Mouse (Mus musculus) bone marrow macrophage, adult 2 months (primary cell): Measurements from ENCODE around the gene Gm26661. TPM values are rescaled to one million over a fixed set of nuclear protein-coding genes. Genes with fewer than 3 reads are reported as not detected.

Experiments
- H3K27ac ChIP-seq: 2 replicates; pipeline ENCODE4 v1.5.1; 2012; ENCODE audit warnings: low read depth, low read length; ENCODE audit not compliant: insufficient read depth
- H3K4me1 ChIP-seq: 2 replicates; pipeline ENCODE4 v1.6.1; 2012; ENCODE audit warnings: low read length; ENCODE audit not compliant: control insufficient read depth, insufficient read depth
- H3K4me3 ChIP-seq: 2 replicates; pipeline ENCODE4 v1.5.1; 2012; ENCODE audit warnings: mild to moderate bottlenecking, low read length, moderate library complexity; ENCODE audit not compliant: insufficient read depth
- CTCF ChIP-seq: IDR thresholded peaks from 2 replicates; pipeline ENCODE4 v1.5.1; 2012; ENCODE audit warnings: low read depth, mild to moderate bottlenecking, low read length, moderate library complexity
- POLR2A ChIP-seq: IDR thresholded peaks from 2 replicates; pipeline ENCODE4 v1.6.1; 2012; ENCODE audit warnings: mild to moderate bottlenecking, low read depth, low read length, borderline replicate concordance
- polyA plus RNA-seq: library from polyadenylated mRNA; stranded (reverse); fragments of >200 nt; gene quantifications from 2 replicates; pipeline ENCODE4 v1.2.4, GENCODE M21; 2012; ENCODE audit not compliant: missing spikeins, insufficient read depth, insufficient read length

The Gm26661 gene
- not detected in 2 replicates for polyA plus RNA-seq

- Histone ChIP-seq H3K4me3 (peak within 1 kb of the TSS; percentile 23), H3K27ac (no peak within 1 kb of the TSS), H3K4me1 (peaks cover 10% of the 10 kb centered on the region)
- TF ChIP-seq CTCF: no peak
- TF ChIP-seq POLR2A: no peak
Measured at GRCm38 (mm10) chr14:7791532-7792159, at the start of gene Gm26661. Gene Gm26661 (plus strand): TSS chr14:7791587.

DNA sequence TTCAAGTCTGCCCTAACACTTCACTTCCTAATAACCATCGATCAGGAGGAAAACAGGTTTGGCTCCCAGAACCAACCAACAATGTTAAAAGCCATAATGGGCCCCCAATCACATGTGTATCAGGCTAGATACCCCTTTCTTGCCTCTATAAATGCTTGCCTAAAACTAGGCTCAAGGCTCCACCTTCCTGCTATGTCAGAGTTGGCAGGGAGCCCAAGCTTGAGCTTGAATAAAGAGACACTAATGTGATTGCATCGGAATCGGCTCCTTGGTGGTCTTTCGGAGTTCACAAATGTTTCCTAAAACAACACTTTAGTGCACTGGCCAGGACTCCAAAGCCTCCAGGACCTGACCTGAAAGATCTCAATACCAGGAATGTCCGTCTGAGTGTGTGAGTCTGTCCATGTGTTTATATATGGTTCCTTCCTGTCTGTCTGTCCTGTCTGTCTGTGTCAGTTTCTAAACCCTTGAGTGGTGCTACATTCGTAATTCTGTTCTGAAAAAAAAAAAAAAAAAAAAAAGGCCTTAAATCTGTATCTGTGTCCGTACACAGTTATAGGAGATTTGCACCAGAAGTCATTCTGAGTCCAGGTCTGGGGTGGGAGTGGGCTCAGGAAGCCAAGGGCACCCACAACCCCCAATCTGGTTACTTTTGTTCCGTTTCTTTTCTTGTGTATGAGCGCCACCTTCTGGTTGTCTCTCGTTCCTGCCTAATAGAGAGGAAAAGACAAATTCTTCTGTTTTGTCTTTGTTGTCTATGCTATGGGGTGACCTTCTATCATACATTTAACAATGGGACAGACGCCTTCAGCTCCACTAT, 42.2 kb upstream of the Gm26661 start:
- H3K4me3 ChIP-seq: no peak overlapping the region
- no peaks in the 10 kb centered on the region for H3K4me1 ChIP-seq
- peak; percentile 96 for TF ChIP-seq CTCF
- TF ChIP-seq POLR2A: no peak
- H3K27ac ChIP-seq: no peak overlapping the region

DNA sequence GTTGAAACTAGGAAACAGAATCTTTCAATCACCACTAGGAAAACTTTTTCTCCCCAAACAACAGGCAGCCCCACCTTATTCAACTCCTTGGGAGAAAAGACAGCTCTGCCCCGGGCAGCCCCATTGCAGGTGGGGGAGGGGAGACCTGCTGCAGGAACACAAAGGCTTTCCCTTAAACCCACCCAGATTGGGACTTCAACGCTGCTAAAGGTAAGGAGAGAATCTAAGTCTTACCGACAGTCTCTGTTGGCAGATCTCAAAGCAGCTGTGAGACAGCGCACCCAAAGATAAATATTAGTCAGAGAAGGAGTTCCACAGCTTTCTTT, 41.7 kb upstream of the Gm26661 start:
- no peaks in the 10 kb centered on the region for H3K4me1 ChIP-seq
- H3K4me3 ChIP-seq: no peak overlapping the region
- H3K27ac ChIP-seq: no peak overlapping the region
- TF ChIP-seq CTCF: no peak
- TF ChIP-seq POLR2A: no peak

DNA sequence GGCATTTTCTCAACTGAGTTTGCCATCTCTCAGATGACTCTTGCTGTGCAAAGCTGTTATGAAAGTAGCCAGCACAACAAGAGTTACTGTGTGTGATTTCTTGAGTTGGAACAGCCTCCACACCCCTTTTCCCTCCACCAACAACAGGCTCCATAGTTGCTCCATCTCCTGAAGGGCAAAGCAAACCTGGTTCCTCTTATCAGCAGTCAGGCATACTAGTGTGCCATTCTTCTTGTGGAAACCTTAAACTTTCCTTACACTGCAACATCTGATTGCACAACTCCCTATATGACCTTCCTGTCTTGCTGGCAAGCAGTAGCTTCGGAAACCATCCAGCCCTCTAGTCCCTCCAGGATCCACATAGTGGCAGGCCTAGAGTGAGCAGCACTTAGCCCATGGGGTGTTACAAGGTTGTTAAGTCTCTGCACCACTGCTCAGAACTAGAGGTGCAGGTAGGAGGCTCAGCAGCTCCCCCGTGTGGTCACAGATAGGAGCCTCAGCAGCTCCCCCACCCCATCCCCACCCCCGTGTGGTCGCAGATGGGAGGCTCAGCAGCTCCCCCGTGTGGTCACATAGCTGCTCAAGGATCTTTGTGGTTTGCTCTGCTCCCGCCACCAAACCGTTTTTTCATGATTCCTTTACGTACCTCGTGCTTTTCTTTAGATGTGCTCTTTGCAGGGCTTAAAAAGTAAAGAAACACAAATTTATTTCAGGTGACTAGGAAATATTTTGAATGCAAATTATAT, 25.6 kb upstream of the Gm26661 start:
- peaks cover 5% of the 10 kb centered on the region for H3K4me1 ChIP-seq
- H3K27ac ChIP-seq: no peak overlapping the region
- no peak overlapping the region for H3K4me3 ChIP-seq
- TF ChIP-seq POLR2A (no peak), CTCF (peak; percentile 99)

DNA sequence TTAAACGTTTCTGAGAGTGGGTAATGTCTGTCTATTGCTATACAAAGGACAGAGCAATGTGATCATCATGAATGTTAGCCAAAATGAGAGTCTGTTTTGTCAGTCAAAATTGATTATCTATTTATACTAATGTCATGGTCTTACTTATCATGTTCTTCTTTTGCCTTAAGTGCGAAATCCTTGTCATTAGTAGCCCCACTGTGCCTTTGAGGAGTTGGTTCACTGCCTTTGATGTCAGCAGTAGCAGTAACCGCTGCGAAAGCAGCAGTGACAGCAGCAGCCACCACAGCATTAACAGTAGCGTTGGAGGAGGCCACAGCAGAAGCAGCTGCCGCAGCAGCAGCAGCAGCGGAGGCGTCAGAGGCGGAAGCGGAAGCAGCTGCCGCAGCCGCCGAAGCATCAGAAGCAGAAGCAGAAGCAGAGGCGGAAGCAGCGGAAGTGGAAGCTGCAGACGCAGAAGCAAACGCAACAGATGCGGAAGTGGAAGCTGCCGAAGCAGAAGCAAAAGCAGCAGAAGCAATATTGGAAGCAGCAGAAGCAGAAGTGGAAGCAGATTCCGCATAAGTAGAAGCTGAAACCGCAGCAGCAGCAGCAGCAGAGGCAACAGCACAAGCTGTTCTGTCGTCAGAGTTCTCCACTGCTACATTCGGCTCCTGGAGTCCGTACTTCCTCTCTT, 17.5 kb upstream of the Gm26661 start:
- Histone ChIP-seq H3K4me3 (peak overlapping the region; percentile 32), H3K4me1 (peaks cover 18% of the 10 kb centered on the region), H3K27ac (peak overlapping the region; percentile 94)
- TF ChIP-seq CTCF (no peak), POLR2A (no peak)

DNA sequence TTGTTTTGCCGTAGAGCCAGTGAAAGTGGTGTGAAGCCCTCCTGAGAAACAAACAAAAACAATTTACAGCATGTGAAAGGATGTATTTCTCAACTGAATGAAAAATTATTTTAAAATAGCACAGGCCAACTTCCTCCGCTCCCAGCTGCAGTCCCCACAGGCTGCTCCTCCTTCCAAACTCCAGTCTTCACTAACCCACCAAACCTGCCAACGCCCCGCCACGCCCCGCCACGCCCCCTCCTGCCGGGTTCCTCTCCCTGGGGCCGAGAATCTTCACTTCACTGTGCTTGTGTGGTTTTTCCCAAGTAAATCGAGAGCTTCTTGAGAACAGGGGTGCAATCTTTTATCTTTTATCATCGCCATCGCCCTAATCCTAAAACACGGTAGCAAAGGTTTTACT, 5.3 kb upstream of the Gm26661 start:
- Histone ChIP-seq H3K4me3 (no peak overlapping the region), H3K4me1 (peaks cover 12% of the 10 kb centered on the region), H3K27ac (peak overlapping the region; percentile 63)
- TF ChIP-seq POLR2A: no peak
- TF ChIP-seq CTCF: no peak

- peaks cover 18% of the 10 kb centered on the region for H3K4me1 ChIP-seq
- no peak overlapping the region for H3K4me3 ChIP-seq
- H3K27ac ChIP-seq: no peak overlapping the region
- TF ChIP-seq CTCF (no peak), POLR2A (no peak)
Measured at GRCm38 (mm10) chr14:7789266-7790030, 1.9 kb upstream of the Gm26661 start.

- Histone ChIP-seq H3K4me3 (peak overlapping the region; percentile 23), H3K27ac (no peak overlapping the region), H3K4me1 (peaks cover 15% of the 10 kb centered on the region)
- no peak for TF ChIP-seq CTCF
- no peak for TF ChIP-seq POLR2A
Measured at GRCm38 (mm10) chr14:7791061-7791531, 291 bp upstream of the Gm26661 start.

DNA sequence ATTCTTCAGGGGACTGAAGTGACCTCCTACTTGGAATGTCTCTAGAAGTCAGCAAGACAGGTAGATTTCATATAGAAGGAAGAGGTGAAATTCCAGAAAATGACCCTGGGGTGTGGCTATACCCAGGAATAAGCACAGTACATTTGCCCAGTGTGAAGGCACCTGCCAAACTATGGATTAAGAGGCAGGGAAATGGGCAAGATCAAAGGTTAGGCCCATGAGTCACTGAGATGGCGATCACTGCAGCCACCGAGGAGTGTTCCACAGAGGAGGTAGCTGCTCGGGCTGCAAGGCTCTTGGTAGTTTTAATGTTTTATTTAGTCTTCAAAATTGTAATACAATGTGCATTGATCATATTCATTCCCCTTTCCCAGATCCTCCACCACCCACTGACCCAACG, 4.6 kb downstream of the Gm26661 start:
- TF ChIP-seq POLR2A: no peak
- no peak for TF ChIP-seq CTCF
- H3K27ac ChIP-seq: no peak overlapping the region
- peaks cover 6% of the 10 kb centered on the region for H3K4me1 ChIP-seq
- no peak overlapping the region for H3K4me3 ChIP-seq
